Mouse (Mus musculus): Measurements from ENCODE around the gene Mms22l. TPM values are rescaled to one million over a fixed set of nuclear protein-coding genes. Genes with fewer than 3 reads are reported as not detected.

Mms22l gene
- total and polyA plus RNA-seq, 2 experiments from 2014 or later: 4.5 to 7.1 TPM

DNA sequence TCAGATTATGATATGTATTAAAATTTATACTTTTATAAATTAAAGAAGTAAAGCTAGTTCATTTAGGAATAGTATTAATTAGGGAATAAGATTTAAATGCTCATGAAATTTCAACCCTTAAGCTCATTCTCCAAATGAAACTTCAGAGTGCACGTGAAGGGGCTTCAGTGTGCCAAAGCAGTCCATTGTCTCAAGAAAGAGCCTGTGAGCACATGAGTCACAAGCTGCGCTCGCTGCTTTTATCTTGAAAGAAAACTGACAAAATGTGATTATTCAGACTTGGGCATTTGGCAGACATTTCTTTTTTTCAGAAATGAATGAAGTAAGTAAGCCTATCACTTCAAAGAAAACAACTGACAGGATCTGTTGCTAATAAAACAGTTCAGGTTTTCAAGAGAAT is 87.7 kb downstream of the Mms22l start:
- Histone ChIP-seq H3K9me3 (ENCODE audit: low read length) (no peaks in the 10 kb centered on the region), H3K36me3 (ENCODE audit: insufficient read depth) (no peaks in the 10 kb centered on the region), H3K27ac (ENCODE audit: low read depth, low read length) (no peak overlapping the region), H3K4me2 (ENCODE audit: low read depth) (no peak overlapping the region), H3K4me3 (ENCODE audit: low read depth, low read length) (no peak overlapping the region), H3K9ac (no peak overlapping the region), H3K4me1 (ENCODE audit: insufficient read depth) (no peaks in the 10 kb centered on the region), H3K27me3 (ENCODE audit: insufficient read depth, low read length) (no peaks in the 10 kb centered on the region)
- ATAC-seq (peak; percentile 47; the same call in 1 of the 2 replicates), DNase-seq (peak; percentile 43)
- 19% methylated on average over 3 of the region's 3 CpGs for WGBS
- TF ChIP-seq CTCF (IDR thresholded peaks at IDR 0.05; ENCODE audit: low read depth): no peak

GRCm38 (mm10) chr4:24594824-24595223 is 98.6 kb downstream of the Mms22l start:
- H3K9ac ChIP-seq: no peak overlapping the region
- DNase-seq: no peak
- no peak for ATAC-seq
- no peak overlapping the region for H3K4me3 ChIP-seq (ENCODE audit: low read depth, low read length)
- no peaks in the 10 kb centered on the region for H3K4me1 ChIP-seq (ENCODE audit: insufficient read depth)
- H3K4me2 ChIP-seq (ENCODE audit: low read depth): no peak overlapping the region
- H3K36me3 ChIP-seq (ENCODE audit: insufficient read depth): no peaks in the 10 kb centered on the region
- no peaks in the 10 kb centered on the region for H3K9me3 ChIP-seq (ENCODE audit: low read length)
- H3K27me3 ChIP-seq (ENCODE audit: insufficient read depth, low read length): no peaks in the 10 kb centered on the region
- H3K27ac ChIP-seq (ENCODE audit: low read depth, low read length): no peak overlapping the region
- TF ChIP-seq CTCF (IDR thresholded peaks at IDR 0.05; ENCODE audit: low read depth): no peak

DNA sequence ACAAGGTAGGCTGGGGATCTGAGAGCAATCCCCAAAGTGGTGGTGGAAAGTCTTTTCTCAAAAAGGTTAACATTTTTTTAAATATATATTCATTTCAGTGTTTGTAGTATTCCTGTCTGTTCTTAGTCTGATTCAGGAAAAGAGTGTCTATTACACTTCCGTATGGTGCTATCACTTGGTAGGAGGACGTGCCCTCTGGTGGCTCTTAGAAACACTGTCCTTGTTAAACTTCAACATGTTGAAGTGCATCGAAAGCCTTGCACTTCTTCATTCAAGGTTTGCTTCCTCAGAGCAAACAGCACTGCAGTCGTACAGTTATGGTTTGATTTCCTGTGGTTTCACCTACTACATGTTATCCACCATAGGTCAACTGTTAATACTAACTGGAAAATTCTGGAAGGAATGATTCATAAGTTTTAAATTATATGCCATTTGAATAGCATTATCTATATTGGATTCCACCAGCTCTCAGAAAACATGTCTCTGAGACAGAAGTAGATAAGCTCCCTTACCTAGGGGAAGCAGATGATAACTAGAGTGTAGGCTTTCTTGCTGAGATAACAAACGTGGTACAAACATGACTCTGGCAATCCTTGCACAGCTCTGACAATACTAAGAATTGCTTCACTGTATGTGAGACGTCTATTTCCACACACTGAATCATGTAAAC is 100.8 kb downstream of the Mms22l start:
- H3K4me3 ChIP-seq (ENCODE audit: low read depth, low read length): no peak overlapping the region
- no peaks in the 10 kb centered on the region for H3K9me3 ChIP-seq (ENCODE audit: low read length)
- no peak overlapping the region for H3K27ac ChIP-seq (ENCODE audit: low read depth, low read length)
- no peak overlapping the region for H3K9ac ChIP-seq
- no peaks in the 10 kb centered on the region for H3K27me3 ChIP-seq (ENCODE audit: insufficient read depth, low read length)
- DNase-seq (no peak), ATAC-seq (no peak)
- no peaks in the 10 kb centered on the region for H3K36me3 ChIP-seq (ENCODE audit: insufficient read depth)
- WGBS: 91% methylated on average over 6 of the region's 6 CpGs
- 0 out of 2 replicates have a peak, but pooled peaks have one; percentile 7 for TF ChIP-seq CTCF (IDR thresholded peaks at IDR 0.05; ENCODE audit: low read depth)
- H3K4me2 ChIP-seq (ENCODE audit: low read depth): no peak overlapping the region
- H3K4me1 ChIP-seq (ENCODE audit: insufficient read depth): no peaks in the 10 kb centered on the region

- Histone ChIP-seq H3K9me3 (ENCODE audit: low read length) (no peaks in the 10 kb centered on the region), H3K4me1 (ENCODE audit: insufficient read depth) (no peaks in the 10 kb centered on the region), H3K9ac (no peak overlapping the region), H3K27ac (ENCODE audit: low read depth, low read length) (no peak overlapping the region), H3K4me2 (ENCODE audit: low read depth) (no peak overlapping the region), H3K36me3 (ENCODE audit: insufficient read depth) (no peaks in the 10 kb centered on the region), H3K4me3 (ENCODE audit: low read depth, low read length) (no peak overlapping the region), H3K27me3 (ENCODE audit: insufficient read depth, low read length) (no peaks in the 10 kb centered on the region)
- no peak for TF ChIP-seq CTCF (IDR thresholded peaks at IDR 0.05; ENCODE audit: low read depth)
- ATAC-seq: no peak
- DNase-seq: no peak
- 44% methylated on average over 1 of the region's 1 CpGs for WGBS
These were observed 102.4 kb downstream of the Mms22l start for GRCm38 (mm10) chr4:24598637-24599036.

DNA sequence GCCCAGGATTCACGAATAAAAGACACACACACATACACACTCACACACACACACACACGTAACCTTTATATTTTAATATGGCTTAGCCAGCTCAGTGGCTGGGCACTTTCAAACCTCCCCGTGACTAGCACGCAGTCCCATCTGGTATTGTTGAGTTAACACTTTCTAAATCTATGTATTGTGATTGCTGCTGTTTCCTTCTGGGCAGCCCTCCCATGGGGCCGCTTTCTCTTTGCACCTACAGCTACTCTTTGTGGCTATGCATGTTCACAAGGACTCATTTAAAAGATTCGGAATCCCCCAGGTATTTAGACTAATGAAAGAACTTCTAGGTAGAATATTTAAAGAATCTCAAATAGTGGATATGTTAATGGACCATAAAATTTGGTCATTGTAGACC is 105.5 kb downstream of the Mms22l start:
- 77% methylated on average over 6 of the region's 6 CpGs for WGBS
- Histone ChIP-seq H3K4me1 (ENCODE audit: insufficient read depth) (no peaks in the 10 kb centered on the region), H3K9me3 (ENCODE audit: low read length) (no peaks in the 10 kb centered on the region), H3K36me3 (ENCODE audit: insufficient read depth) (no peaks in the 10 kb centered on the region), H3K4me3 (ENCODE audit: low read depth, low read length) (no peak overlapping the region), H3K9ac (no peak overlapping the region), H3K27ac (ENCODE audit: low read depth, low read length) (no peak overlapping the region), H3K4me2 (ENCODE audit: low read depth) (no peak overlapping the region), H3K27me3 (ENCODE audit: insufficient read depth, low read length) (no peaks in the 10 kb centered on the region)
- ATAC-seq (no peak), DNase-seq (no peak)
- no peak for TF ChIP-seq CTCF (IDR thresholded peaks at IDR 0.05; ENCODE audit: low read depth)

DNA sequence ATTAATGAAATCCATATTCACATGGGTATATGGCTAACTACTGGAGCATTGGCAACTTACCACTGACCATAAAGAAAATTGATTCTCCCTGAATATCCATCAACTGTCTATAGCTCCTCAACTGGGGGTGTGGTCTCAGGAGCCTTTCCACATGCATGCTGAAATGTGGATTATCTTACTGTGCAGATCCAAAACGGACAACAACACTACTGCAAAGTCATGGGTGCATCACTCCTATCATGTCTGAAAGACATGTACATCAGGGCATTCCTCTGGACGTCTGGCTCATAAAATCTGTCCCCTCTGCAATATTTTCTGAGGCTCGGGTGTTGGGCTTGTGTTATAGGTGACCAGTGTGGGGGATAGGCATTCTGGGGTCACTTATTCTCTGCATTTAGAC is 112.8 kb downstream of the Mms22l start:
- Histone ChIP-seq H3K27ac (ENCODE audit: low read depth, low read length) (no peak overlapping the region), H3K4me2 (ENCODE audit: low read depth) (no peak overlapping the region), H3K4me3 (ENCODE audit: low read depth, low read length) (no peak overlapping the region), H3K9ac (no peak overlapping the region), H3K4me1 (ENCODE audit: insufficient read depth) (no peaks in the 10 kb centered on the region), H3K27me3 (ENCODE audit: insufficient read depth, low read length) (no peaks in the 10 kb centered on the region), H3K9me3 (ENCODE audit: low read length) (no peaks in the 10 kb centered on the region), H3K36me3 (ENCODE audit: insufficient read depth) (no peaks in the 10 kb centered on the region)
- DNase-seq (no peak), ATAC-seq (no peak)
- TF ChIP-seq CTCF (IDR thresholded peaks at IDR 0.05; ENCODE audit: low read depth): no peak
- 91% methylated on average over 3 of the region's 3 CpGs for WGBS

DNA sequence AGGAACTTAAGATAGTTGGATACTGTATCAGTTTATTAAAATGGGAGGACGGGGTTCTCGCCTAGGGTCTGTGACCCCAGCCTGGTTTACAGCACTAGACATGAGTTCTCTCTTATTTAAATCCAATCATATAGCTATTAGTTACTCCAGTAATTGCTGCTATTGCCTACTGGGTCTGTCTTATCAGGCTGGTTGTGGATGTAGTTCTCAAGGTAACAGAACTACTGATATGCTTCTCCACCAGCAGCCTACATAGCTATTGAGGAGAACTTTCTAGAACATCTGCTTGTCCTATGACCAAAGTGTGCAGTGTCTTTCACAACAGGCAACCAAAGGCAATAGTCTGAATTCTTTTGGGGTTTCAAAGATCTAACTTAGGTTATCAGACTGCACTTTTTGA is 113.3 kb downstream of the Mms22l start:
- no peaks in the 10 kb centered on the region for H3K27me3 ChIP-seq (ENCODE audit: insufficient read depth, low read length)
- H3K36me3 ChIP-seq (ENCODE audit: insufficient read depth): no peaks in the 10 kb centered on the region
- no peak overlapping the region for H3K27ac ChIP-seq (ENCODE audit: low read depth, low read length)
- WGBS: 100% methylated on average over 2 of the region's 2 CpGs
- no peak overlapping the region for H3K9ac ChIP-seq
- DNase-seq (no peak), ATAC-seq (no peak)
- no peak overlapping the region for H3K4me2 ChIP-seq (ENCODE audit: low read depth)
- H3K4me1 ChIP-seq (ENCODE audit: insufficient read depth): no peaks in the 10 kb centered on the region
- H3K4me3 ChIP-seq (ENCODE audit: low read depth, low read length): no peak overlapping the region
- H3K9me3 ChIP-seq (ENCODE audit: low read length): no peaks in the 10 kb centered on the region
- no peak for TF ChIP-seq CTCF (IDR thresholded peaks at IDR 0.05; ENCODE audit: low read depth)

Data from forebrain, postnatal 0 days (tissue).